ENCODE assay signal across 20 mouse cellular contexts in the genomic region with DNA sequence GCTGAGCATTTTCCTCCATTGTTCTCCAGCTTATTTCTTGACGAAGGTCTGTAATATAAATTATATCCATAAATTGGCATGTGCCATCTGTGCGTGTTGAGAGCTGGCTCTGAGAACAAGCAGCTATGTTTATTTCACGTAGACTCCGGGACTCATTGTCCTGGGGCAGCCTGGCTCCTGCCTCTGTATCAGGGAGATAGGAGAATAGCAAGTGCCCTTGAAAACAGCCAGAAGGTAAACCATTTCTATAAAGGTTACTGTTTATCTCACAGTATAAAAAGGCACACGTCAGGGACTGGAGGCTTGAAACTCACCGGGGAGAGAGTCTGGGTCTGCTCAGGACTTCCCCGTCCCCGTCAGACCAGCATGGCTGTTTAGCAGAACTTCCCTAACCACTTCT. TPM values are rescaled to one million over a fixed set of nuclear protein-coding genes. Genes with fewer than 3 reads are reported as not detected.
DNase-seq lines count a peak whose midpoint lies in the region; ATAC-seq and TF ChIP-seq lines count a peak whose summit lies in the region.
"Had no signal": no experiment of that assay in that cellular context is flagged by ENCODE, and none has a peak within 500 bp of the region (broad histone marks: within the 10 kb centered on the region; RNA-seq: fewer than 3 reads in every experiment).

No protein-coding gene starts in this region.

- peak overlapping the region; percentile 59 to 64 for H3K27ac ChIP-seq in heart, embryonic 14.5 days (replicated peaks in 1 of 2; ENCODE audit: control insufficient read depth in 1 of 2, insufficient read depth in 1 of 2, low read depth in 2 of 2, low read length in 2 of 2)
- 0 out of 2 replicates have a peak overlapping the region, but pooled peaks have one; percentile 17 for H3K27ac ChIP-seq in lung, embryonic 16.5 days (ENCODE audit: low read length)
- H3K27ac ChIP-seq in heart, postnatal 0 days (ENCODE audit: low read depth) = peak overlapping the region; percentile 85
- H3K27ac ChIP-seq in midbrain, postnatal 0 days (ENCODE audit: low read depth, low read length) = 0 out of 2 replicates have a peak overlapping the region, but pooled peaks have one; percentile 77
- H3K27ac ChIP-seq: embryonic facial prominence, embryonic 15.5 days; limb, embryonic 15.5 days had no signal

- no peak for TF ChIP-seq CTCF in heart, postnatal 0 days (IDR thresholded peaks at IDR 0.05; ENCODE audit: low read depth)
- no peak for TF ChIP-seq CTCF in midbrain, postnatal 0 days (IDR thresholded peaks at IDR 0.05)

- H3K4me1 ChIP-seq in heart, embryonic 14.5 days (ENCODE audit: control insufficient read depth in 2 of 2, insufficient read depth in 2 of 2, low read length in 2 of 2) = peaks cover 16 to 27% of the 10 kb centered on the region in 2 experiments
- peaks cover 18% of the 10 kb centered on the region for H3K4me1 ChIP-seq in lung, embryonic 16.5 days (replicated peaks; ENCODE audit: control insufficient read depth, insufficient read depth, low read length)
- H3K4me1 ChIP-seq in heart, postnatal 0 days (ENCODE audit: control insufficient read depth, insufficient read depth) = peaks cover 14% of the 10 kb centered on the region
- H3K4me1 ChIP-seq in midbrain, postnatal 0 days (ENCODE audit: insufficient read depth, low read length) = peaks cover 14% of the 10 kb centered on the region
- H3K4me1 ChIP-seq: limb, embryonic 15.5 days had no signal

- H3K4me2 ChIP-seq in heart, embryonic 14.5 days (ENCODE audit: low read length) = peak overlapping the region; percentile 41
- H3K4me2 ChIP-seq in lung, embryonic 16.5 days (ENCODE audit: low read depth, low read length) = no peak overlapping the region
- H3K4me2 ChIP-seq in heart, postnatal 0 days (ENCODE audit: low read depth, low read length) = peak overlapping the region; percentile 28; the same call in 1 of the 2 replicates
- H3K4me2 ChIP-seq in midbrain, postnatal 0 days (ENCODE audit: low read depth, low read length, poor library complexity, severe bottlenecking) = no peak overlapping the region
- H3K4me2 ChIP-seq: embryonic facial prominence, embryonic 15.5 days; limb, embryonic 15.5 days; lung, embryonic 14.5 days had no signal

- DNase-seq in heart, adult 9 months (ENCODE audit: low spot score in 2 of 2) = no peak
- no peak for DNase-seq in lung, postnatal 10 days
- DNase-seq in heart, postnatal 0 days (ENCODE audit: low spot score) = peak; percentile 52
- no peak for DNase-seq in midbrain, postnatal 0 days (ENCODE audit: low spot score)
- DNase-seq in thymus, postnatal 25 days = no peak
- DNase-seq: adrenal gland, postnatal 10 days; cerebellum, adult 9-10 months; kidney, adult 11 months; kidney, postnatal 10 days; right cerebral cortex, postnatal 4 days; thymus, adult 18-20 months had no signal

- no peaks in the 10 kb centered on the region for H3K36me3 ChIP-seq in heart, embryonic 14.5 days (ENCODE audit: control insufficient read depth, insufficient read depth, low read length)
- H3K36me3 ChIP-seq in lung, embryonic 16.5 days (ENCODE audit: control insufficient read depth, insufficient read depth, low read length) = no peaks in the 10 kb centered on the region
- no peaks in the 10 kb centered on the region for H3K36me3 ChIP-seq in heart, postnatal 0 days (replicated peaks; ENCODE audit: control insufficient read depth, insufficient read depth, low read length)
- H3K36me3 ChIP-seq in midbrain, postnatal 0 days (ENCODE audit: insufficient read depth, low read length) = no peaks in the 10 kb centered on the region
- H3K36me3 ChIP-seq: embryonic facial prominence, embryonic 15.5 days; limb, embryonic 15.5 days had no signal

- peak; percentile 48; the same call in 1 of the 2 replicates for ATAC-seq in heart, embryonic 14.5 days (ENCODE audit: insufficient number of reproducible peaks, insufficient read depth, low FRiP score, low read depth)
- ATAC-seq in lung, embryonic 16.5 days (ENCODE audit: low read depth) = 0 out of 2 replicates have a peak, but pooled peaks have one; percentile 31
- ATAC-seq in heart, postnatal 0 days (ENCODE audit: insufficient read depth, low read depth) = peak; percentile 87
- ATAC-seq in midbrain, postnatal 0 days (ENCODE audit: low FRiP score) = no peak
- ATAC-seq: forebrain, embryonic 14.5 days had no signal

- no peak overlapping the region for H3K4me3 ChIP-seq in heart, embryonic 14.5 days (ENCODE audit: control insufficient read depth in 1 of 2, insufficient read depth in 1 of 2, low read depth in 1 of 2, low read length in 2 of 2)
- H3K4me3 ChIP-seq in lung, embryonic 16.5 days (ENCODE audit: low read length) = no peak overlapping the region
- H3K4me3 ChIP-seq in heart, postnatal 0 days (ENCODE audit: low read depth, low read length) = no peak overlapping the region
- H3K4me3 ChIP-seq in midbrain, postnatal 0 days (ENCODE audit: low read depth, low read length) = no peak overlapping the region
- H3K4me3 ChIP-seq: embryonic facial prominence, embryonic 15.5 days; limb, embryonic 15.5 days; megakaryocyte, embryonic 14.5 days had no signal

- WGBS in heart, embryonic 14.5 days = 20% methylated on average over 8 of the region's 8 CpGs
- 30% methylated on average over 8 of the region's 8 CpGs for WGBS in lung, embryonic 16.5 days
- WGBS in heart, postnatal 0 days = 27% methylated on average over 8 of the region's 8 CpGs
- WGBS in midbrain, postnatal 0 days = 66% methylated on average over 8 of the region's 8 CpGs

- peak; percentile 66 for TF ChIP-seq EP300 in heart, postnatal 0 days (IDR thresholded peaks at IDR 0.05; ENCODE audit: low read depth)

- no peaks in the 10 kb centered on the region for H3K27me3 ChIP-seq in heart, embryonic 14.5 days (ENCODE audit: control insufficient read depth, insufficient read depth, low read length)
- H3K27me3 ChIP-seq in lung, embryonic 16.5 days (ENCODE audit: control insufficient read depth, insufficient read depth, low read depth, low read length) = no peaks in the 10 kb centered on the region
- no peaks in the 10 kb centered on the region for H3K27me3 ChIP-seq in heart, postnatal 0 days (ENCODE audit: control insufficient read depth, insufficient read depth, low read length)
- H3K27me3 ChIP-seq in midbrain, postnatal 0 days (ENCODE audit: insufficient read depth, low read length) = no peaks in the 10 kb centered on the region
- H3K27me3 ChIP-seq: embryonic facial prominence, embryonic 15.5 days; limb, embryonic 15.5 days had no signal

- H3K9me3 ChIP-seq in heart, embryonic 14.5 days (ENCODE audit: control insufficient read depth, low read length) = no peaks in the 10 kb centered on the region
- no peaks in the 10 kb centered on the region for H3K9me3 ChIP-seq in lung, embryonic 16.5 days (ENCODE audit: control insufficient read depth, low read length)
- H3K9me3 ChIP-seq in heart, postnatal 0 days (replicated peaks; ENCODE audit: control insufficient read depth, low read length) = no peaks in the 10 kb centered on the region
- H3K9me3 ChIP-seq in midbrain, postnatal 0 days (ENCODE audit: low read length) = no peaks in the 10 kb centered on the region
- H3K9me3 ChIP-seq: embryonic facial prominence, embryonic 15.5 days; limb, embryonic 15.5 days; megakaryocyte, embryonic 14.5 days had no signal

- peak overlapping the region; percentile 18; the same call in 1 of the 2 replicates for H3K9ac ChIP-seq in heart, embryonic 14.5 days (ENCODE audit: low read length)
- H3K9ac ChIP-seq in lung, embryonic 16.5 days (ENCODE audit: low read length) = no peak overlapping the region
- peak overlapping the region; percentile 23; the same call in 1 of the 2 replicates for H3K9ac ChIP-seq in heart, postnatal 0 days (replicated peaks; ENCODE audit: low read depth, low read length)
- no peak overlapping the region for H3K9ac ChIP-seq in midbrain, postnatal 0 days (replicated peaks; ENCODE audit: low read length, poor library complexity, severe bottlenecking)
- H3K9ac ChIP-seq: embryonic facial prominence, embryonic 15.5 days; limb, embryonic 15.5 days; lung, embryonic 14.5 days had no signal

RNA-seq across cellular contexts. Expression of a gene that starts 13.9 kb away (rescaled TPM):
- not detected in 2 replicates for polyA plus RNA-seq in heart, embryonic 14.5 days (2014; fragmentation: Nextera tagmentation; extraction: Ambion mirVana)
- polyA plus RNA-seq in lung, embryonic 16.5 days (2015; fragmentation: Nextera tagmentation; extraction: Ambion mirVana) = not detected in 2 replicates
- not detected in 2 replicates for total RNA-seq in heart, postnatal 0 days (2014; rRNA removed; ENCODE audit: low replicate concordance)
- polyA plus RNA-seq in heart, postnatal 0 days (2015; fragmentation: Nextera tagmentation; extraction: Ambion mirVana) = not detected in 2 replicates
- total RNA-seq in midbrain, postnatal 0 days (2014; rRNA removed) = not detected in 2 replicates
- polyA plus RNA-seq in midbrain, postnatal 0 days (2015; fragmentation: Nextera tagmentation; extraction: Ambion mirVana) = not detected in 2 replicates
- total RNA-seq: adrenal gland, postnatal 10 days; gastrocnemius, adult 18-20 months; granulocyte monocyte progenitor cell, adult 5-6 weeks had no signal
- polyA plus RNA-seq: forebrain, embryonic 14.5 days; limb, embryonic 15.5 days; lung, embryonic 14.5 days had no signal

Comparison
In these comparisons a context has a peak if more than half of its experiments do, and no peak if none do; other contexts are left out.
1. H3K27ac ChIP-seq: peak in every context shown above with its lines; median percentile 85 in heart, postnatal 0 days; 77 in midbrain, postnatal 0 days; 62 in heart, embryonic 14.5 days; 17 in lung, embryonic 16.5 days.
2. H3K4me2 ChIP-seq: peak in heart, embryonic 14.5 days (single experiment) and heart, postnatal 0 days (single experiment); none in lung, embryonic 16.5 days (single experiment) and midbrain, postnatal 0 days (single experiment).
3. H3K9ac ChIP-seq: peak in heart, embryonic 14.5 days (single experiment) and heart, postnatal 0 days (single experiment); none in lung, embryonic 16.5 days (single experiment) and midbrain, postnatal 0 days (single experiment).